8 mouse cellular contexts compared by ENCODE assay signal in genomic region chr17:4996814-4997549, GRCm38 (mm10). TPM values are rescaled to one million over a fixed set of nuclear protein-coding genes. Genes with fewer than 3 reads are reported as not detected.
DNase-seq lines count a peak whose midpoint lies in the region; ATAC-seq and TF ChIP-seq lines count a peak whose summit lies in the region.

No protein-coding gene starts in this region.

- H3ac ChIP-seq in C2C12 (ENCODE audit: control insufficient read depth, insufficient read length, low read depth): peak overlapping the region; percentile 88

- peak overlapping the region; percentile 98 for H3K27ac ChIP-seq in heart, embryonic 15.5 days
- peak overlapping the region; percentile 100 for H3K27ac ChIP-seq in limb, embryonic 11.5 days (replicated peaks; ENCODE audit: low read depth, low read length)
- peak overlapping the region; percentile 100 for H3K27ac ChIP-seq in midbrain, embryonic 14.5 days (replicated peaks; ENCODE audit: low read depth, low read length)

- WGBS in heart, embryonic 15.5 days: under 1% methylated on average over 20 of the region's 20 CpGs
- WGBS in limb, embryonic 11.5 days: 2% methylated on average over 20 of the region's 20 CpGs
- 0% methylated on average over 20 of the region's 20 CpGs for WGBS in midbrain, embryonic 14.5 days

- no peaks in the 10 kb centered on the region for H3K9me3 ChIP-seq in heart, embryonic 15.5 days (replicated peaks)
- H3K9me3 ChIP-seq in limb, embryonic 11.5 days (ENCODE audit: control insufficient read depth, low read length): no peaks in the 10 kb centered on the region
- H3K9me3 ChIP-seq in midbrain, embryonic 14.5 days (ENCODE audit: control insufficient read depth, low read length): no peaks in the 10 kb centered on the region

- no peaks in the 10 kb centered on the region for H3K27me3 ChIP-seq in C2C12 (ENCODE audit: control insufficient read depth, insufficient read depth, insufficient read length)
- H3K27me3 ChIP-seq in heart, embryonic 15.5 days: no peaks in the 10 kb centered on the region
- no peaks in the 10 kb centered on the region for H3K27me3 ChIP-seq in limb, embryonic 11.5 days (ENCODE audit: control insufficient read depth, insufficient read depth, low read length)
- no peaks in the 10 kb centered on the region for H3K27me3 ChIP-seq in midbrain, embryonic 14.5 days (ENCODE audit: control insufficient read depth, insufficient read depth, low read length)

- H3K36me3 ChIP-seq in C2C12 (ENCODE audit: control insufficient read depth, insufficient read depth): no peaks in the 10 kb centered on the region
- H3K36me3 ChIP-seq in heart, embryonic 15.5 days: no peaks in the 10 kb centered on the region
- no peaks in the 10 kb centered on the region for H3K36me3 ChIP-seq in limb, embryonic 11.5 days (ENCODE audit: control insufficient read depth, insufficient read depth, low read length)
- H3K36me3 ChIP-seq in midbrain, embryonic 14.5 days (ENCODE audit: control insufficient read depth, insufficient read depth, low read length): no peaks in the 10 kb centered on the region

- TF ChIP-seq CTCF in C2C12 (IDR thresholded peaks at IDR 0.05; ENCODE audit: control insufficient read depth, insufficient read depth, insufficient read length): no peak

- H3K79me2 ChIP-seq in C2C12 (ENCODE audit: control insufficient read depth, insufficient read depth): peaks cover 62% of the 10 kb centered on the region

- DNase-seq in cerebellum, adult 9-10 months: peak; percentile 78
- no peak for DNase-seq in cerebellum, adult 8-10 months
- DNase-seq in limb, embryonic 11.5 days (ENCODE audit: low spot score): peak; percentile 62
- DNase-seq in midbrain, embryonic 14.5 days: peak; percentile 83
- no peak for DNase-seq in urinary bladder, postnatal 4 days (ENCODE audit: low spot score in 2 of 2)

- H3K4me3 ChIP-seq in C2C12 (ENCODE audit: insufficient read depth, poor library complexity, severe bottlenecking): peak overlapping the region; percentile 64
- H3K4me3 ChIP-seq in heart, embryonic 15.5 days: peak overlapping the region; percentile 97
- peak overlapping the region; percentile 94 for H3K4me3 ChIP-seq in limb, embryonic 11.5 days (ENCODE audit: low read depth, low read length)
- H3K4me3 ChIP-seq in midbrain, embryonic 14.5 days (replicated peaks; ENCODE audit: low read depth, low read length): peak overlapping the region; percentile 94

- peaks cover 52% of the 10 kb centered on the region for H3K79me3 ChIP-seq in C2C12 (ENCODE audit: low read depth)

- peak overlapping the region; percentile 97 for H3K9ac ChIP-seq in heart, embryonic 15.5 days
- H3K9ac ChIP-seq in limb, embryonic 11.5 days (ENCODE audit: low read length): peak overlapping the region; percentile 98
- peak overlapping the region; percentile 100 for H3K9ac ChIP-seq in midbrain, embryonic 14.5 days (replicated peaks; ENCODE audit: low read length)

- peak overlapping the region; percentile 76 for H3K4me2 ChIP-seq in heart, embryonic 15.5 days
- H3K4me2 ChIP-seq in limb, embryonic 11.5 days (ENCODE audit: low read depth, severe bottlenecking): peak overlapping the region; percentile 70
- peak overlapping the region; percentile 74 for H3K4me2 ChIP-seq in midbrain, embryonic 14.5 days (ENCODE audit: low read length)

- H3K4me1 ChIP-seq in heart, embryonic 15.5 days (replicated peaks): peaks cover 34% of the 10 kb centered on the region
- peaks cover 20% of the 10 kb centered on the region for H3K4me1 ChIP-seq in limb, embryonic 11.5 days (ENCODE audit: control insufficient read depth, insufficient read depth, low read length)
- H3K4me1 ChIP-seq in midbrain, embryonic 14.5 days (ENCODE audit: control insufficient read depth, insufficient read depth, low read length): peaks cover 34% of the 10 kb centered on the region

- ATAC-seq in common myeloid progenitor, adult 5-6 weeks (replicated peaks; ENCODE audit: low read depth, poor library complexity, severe bottlenecking): 0 out of 2 replicates have a peak, but pooled peaks have one; percentile 16
- no peak for ATAC-seq in heart, embryonic 15.5 days (replicated peaks; ENCODE audit: insufficient number of reproducible peaks, insufficient read depth, low FRiP score, low read depth)
- ATAC-seq in limb, embryonic 11.5 days (ENCODE audit: insufficient number of reproducible peaks, low FRiP score, low TSS enrichment, low read depth): no peak
- ATAC-seq in midbrain, embryonic 14.5 days (ENCODE audit: low FRiP score, low TSS enrichment): no peak

TF ChIP-seq in C2C12, 6 proteins besides CTCF, POLR2A, EP300 and RAD21:
- TF ChIP-seq CEBPB (IDR thresholded peaks at IDR 0.05; ENCODE audit: low read depth) (no peak), USF1 (IDR thresholded peaks at IDR 0.05; ENCODE audit: low read depth) (no peak), MYOG (IDR thresholded peaks at IDR 0.05; ENCODE audit: control insufficient read depth, extremely low read depth, insufficient read length) (no peak), MAX (IDR thresholded peaks at IDR 0.05) (no peak), FOSL1 (IDR thresholded peaks at IDR 0.05; ENCODE audit: insufficient read depth, low read length, poor library complexity, severe bottlenecking) (no peak), MYOD1 (IDR thresholded peaks at IDR 0.05; ENCODE audit: control insufficient read depth, insufficient read length, low read depth) (no peak)

RNA-seq across cellular contexts. Expression of gene Arid1b, which starts 2.9 kb away (rescaled TPM):
- 9.1 TPM for polyA plus RNA-seq in C2C12 (2012; fragmentation: generic; extraction: Trizol)
- 36.2 and 48.6 TPM in 2 replicates for total RNA-seq in common myeloid progenitor, adult 5-6 weeks (2017)
- 5.0 and 8.9 TPM in 2 replicates for polyA plus RNA-seq in heart, embryonic 15.5 days (2015; fragmentation: Nextera tagmentation; extraction: Ambion mirVana)
- polyA plus RNA-seq in limb, embryonic 11.5 days (2014; fragmentation: Nextera tagmentation; extraction: Ambion mirVana): 14.8 and 18.5 TPM in 2 replicates
- 22.8 and 23.8 TPM in 2 replicates for polyA plus RNA-seq in midbrain, embryonic 14.5 days (2014; fragmentation: Nextera tagmentation; extraction: Ambion mirVana)

Comparison
In these comparisons a context has a peak if more than half of its experiments do, and no peak if none do; other contexts are left out.
1. DNase-seq: peak in cerebellum, adult 9-10 months (single experiment), limb, embryonic 11.5 days (single experiment) and midbrain, embryonic 14.5 days (single experiment); none in cerebellum, adult 8-10 months (single experiment) and urinary bladder, postnatal 4 days (0 of 2).
2. Peak in every context shown above with its lines, with median percentiles within 50 percentile points of each other: H3K4me3 ChIP-seq, H3K27ac ChIP-seq, H3K4me2 ChIP-seq and H3K9ac ChIP-seq.